Mouse (Mus musculus): ENCODE measurements around the gene Pigo.
A peak's percentile ranks its signal among the peaks of the same experiment; 100 is the strongest.

The Pigo gene

GRCm38 (mm10) chr4:43025084-43025960 is at the start of gene Pigo:
Pigo (minus strand) TSS chr4:43025819.
- peak; percentile 82 for DNase-seq (ENCODE audit: low read depth, low spot score)

GRCm38 (mm10) chr4:43074923-43075322 is 49.3 kb upstream of the Pigo start:
- no peak for DNase-seq (ENCODE audit: low read depth, low spot score)

- DNase-seq (ENCODE audit: low read depth, low spot score): no peak
Observed at GRCm38 (mm10) chr4:43065471-43065870, 39.9 kb upstream of the Pigo start.

GRCm38 (mm10) chr4:43060286-43060685 is 34.7 kb upstream of the Pigo start:
- DNase-seq (ENCODE audit: low read depth, low spot score): no peak

- DNase-seq (ENCODE audit: low read depth, low spot score): no peak
Observed at GRCm38 (mm10) chr4:43059697-43060096, 34.1 kb upstream of the Pigo start.

- peak; percentile 86 for DNase-seq (ENCODE audit: low read depth, low spot score)
Observed at GRCm38 (mm10) chr4:43058753-43059654, 33.4 kb upstream of the Pigo start, which contains the start of gene Unc13b. Unc13b (plus strand) TSS chr4:43058953.

- DNase-seq (ENCODE audit: low read depth, low spot score): no peak
Observed at GRCm38 (mm10) chr4:43058392-43058752, 32.8 kb upstream of the Pigo start.

- DNase-seq (ENCODE audit: low read depth, low spot score): no peak
Observed at GRCm38 (mm10) chr4:43057654-43058053, 32.0 kb upstream of the Pigo start.

- no peak for DNase-seq (ENCODE audit: low read depth, low spot score)
Observed at GRCm38 (mm10) chr4:43052627-43053026, 27.0 kb upstream of the Pigo start.

- no peak for DNase-seq (ENCODE audit: low read depth, low spot score)
Observed at GRCm38 (mm10) chr4:43047231-43047630, 21.6 kb upstream of the Pigo start.

GRCm38 (mm10) chr4:43046607-43047006 is 21.0 kb upstream of the Pigo start:
- DNase-seq (ENCODE audit: low read depth, low spot score): no peak

- peak; percentile 85 for DNase-seq (ENCODE audit: low read depth, low spot score)
Observed at GRCm38 (mm10) chr4:43045659-43046302, 20.2 kb upstream of the Pigo start, which contains the start of gene Fam214b. Fam214b (minus strand) TSS chr4:43046220.

- DNase-seq (ENCODE audit: low read depth, low spot score): no peak
Observed at GRCm38 (mm10) chr4:43045285-43045658, 19.7 kb upstream of the Pigo start.

GRCm38 (mm10) chr4:43044673-43045072 is 19.1 kb upstream of the Pigo start:
- DNase-seq (ENCODE audit: low read depth, low spot score): no peak

- DNase-seq (ENCODE audit: low read depth, low spot score): no peak
Observed at GRCm38 (mm10) chr4:43043644-43044357, 18.2 kb upstream of the Pigo start.

GRCm38 (mm10) chr4:43040881-43041547 is 15.4 kb upstream of the Pigo start:
- DNase-seq (ENCODE audit: low read depth, low spot score): no peak

GRCm38 (mm10) chr4:43040114-43040572 is 14.5 kb upstream of the Pigo start:
- DNase-seq (ENCODE audit: low read depth, low spot score): peak; percentile 77

- no peak for DNase-seq (ENCODE audit: low read depth, low spot score)
Observed at GRCm38 (mm10) chr4:43039609-43040008, 14.0 kb upstream of the Pigo start.

- no peak for DNase-seq (ENCODE audit: low read depth, low spot score)
Observed at GRCm38 (mm10) chr4:43038567-43039495, 13.2 kb upstream of the Pigo start.

All from retina, adult 2 months (tissue).